Mouse (Mus musculus) mature B cell (primary cell): ENCODE measurements around the gene Bag1.

Experiments
- in situ Hi-C: fragments of 300-500 bp; cut with MboI; formaldehyde crosslinking; loops from 2 replicates; pipeline ENCODE4 v1.14.3; 2019

The Bag1 gene

GRCm38 (mm10) chr4:40948160-40948708 is at the start of gene Bag1, which contains the start of gene Chmp5:
Bag1 (minus strand) TSS chr4:40948294.
Chmp5 (plus strand) TSS chr4:40948407.
- in situ Hi-C loops, result no loop called here

GRCm38 (mm10) chr4:40996302-40996701 is 48.2 kb upstream of the Bag1 start:
- in situ Hi-C loops, result no loop called here

- in situ Hi-C loops, result no loop called here
Measured at GRCm38 (mm10) chr4:40989633-40990032, 41.5 kb upstream of the Bag1 start.

- in situ Hi-C loops, result no loop called here
Measured at GRCm38 (mm10) chr4:40983686-40984085, 35.6 kb upstream of the Bag1 start.

- in situ Hi-C loops, result no loop called here
Measured at GRCm38 (mm10) chr4:40982486-40982885, 34.4 kb upstream of the Bag1 start.

- in situ Hi-C loops, result no loop called here
Measured at GRCm38 (mm10) chr4:40979430-40979829, 31.3 kb upstream of the Bag1 start.

GRCm38 (mm10) chr4:40976651-40977050 is 28.6 kb upstream of the Bag1 start:
- in situ Hi-C loops, result no loop called here

GRCm38 (mm10) chr4:40975678-40976077 is 27.6 kb upstream of the Bag1 start:
- in situ Hi-C loops, result no loop called here

- in situ Hi-C loops, result loop anchor here (25.0 kb wide), 1 partner anchor 837 kb away; the partner anchor contains the start of gene Aco1
Measured at GRCm38 (mm10) chr4:40974011-40974410, 25.9 kb upstream of the Bag1 start.

- in situ Hi-C loops, result loop anchor here (25.0 kb wide), 1 partner anchor 834 kb away; the partner anchor contains the start of gene Aco1
Measured at GRCm38 (mm10) chr4:40971744-40972143, 23.6 kb upstream of the Bag1 start.

GRCm38 (mm10) chr4:40970842-40971701 is 23.0 kb upstream of the Bag1 start, which contains the start of gene Nfx1:
Nfx1 (plus strand) TSS chr4:40970906.
- in situ Hi-C loops, result loop anchor here (25.0 kb wide), 1 partner anchor 834 kb away; the partner anchor contains the start of gene Aco1

- in situ Hi-C loops, result loop anchor here (25.0 kb wide), 1 partner anchor 833 kb away; the partner anchor contains the start of gene Aco1
Measured at GRCm38 (mm10) chr4:40970592-40970841, 22.4 kb upstream of the Bag1 start.

GRCm38 (mm10) chr4:40969781-40970591 is 21.9 kb upstream of the Bag1 start:
- in situ Hi-C loops, result loop anchor here (25.0 kb wide), 1 partner anchor 833 kb away; the partner anchor contains the start of gene Aco1

GRCm38 (mm10) chr4:40969161-40969560 is 21.1 kb upstream of the Bag1 start:
- in situ Hi-C loops, result loop anchor here (25.0 kb wide), 1 partner anchor 832 kb away; the partner anchor contains the start of gene Aco1

GRCm38 (mm10) chr4:40963536-40963935 is 15.4 kb upstream of the Bag1 start:
- in situ Hi-C loops, result loop anchor here (25.0 kb wide), 1 partner anchor 826 kb away; the partner anchor contains the start of gene Aco1

- in situ Hi-C loops, result loop anchor here (25.0 kb wide), 1 partner anchor 819 kb away; the partner anchor contains the start of gene Aco1
Measured at GRCm38 (mm10) chr4:40955942-40956341, 7.8 kb upstream of the Bag1 start.

GRCm38 (mm10) chr4:40953521-40953920 is 5.4 kb upstream of the Bag1 start:
- in situ Hi-C loops, result loop anchor here (25.0 kb wide), 1 partner anchor 816 kb away; the partner anchor contains the start of gene Aco1

GRCm38 (mm10) chr4:40947565-40948159 is 432 bp downstream of the Bag1 start:
- in situ Hi-C loops, result no loop called here

- in situ Hi-C loops, result no loop called here
Measured at GRCm38 (mm10) chr4:40946516-40947121, 1.5 kb downstream of the Bag1 start.

GRCm38 (mm10) chr4:40943651-40944050 is 4.4 kb downstream of the Bag1 start:
- in situ Hi-C loops, result no loop called here

GRCm38 (mm10) chr4:40938793-40939192 is 9.3 kb downstream of the Bag1 start:
- in situ Hi-C loops, result no loop called here
